Mouse (Mus musculus) neural tube, embryonic 15.5 days (tissue): ENCODE measurements around the gene Micu1. TPM values are rescaled to one million over a fixed set of nuclear protein-coding genes. Genes with fewer than 3 reads are reported as not detected.

Experiments
- ATAC-seq: fragments of 200-750 bp; cut with Nextera tagmentation; 2 replicates; pipeline ENCODE4 v1.8.0; 2017; ENCODE audit warnings: mild to moderate bottlenecking, moderate TSS enrichment, moderate library complexity; ENCODE audit not compliant: low FRiP score
- H3K27ac ChIP-seq: fragments of 300-500 bp; sonication (generic); replicated peaks from 2 replicates; pipeline ENCODE4 v1.5.1; 2015; ENCODE audit warnings: mild to moderate bottlenecking, inconsistent platforms
- H3K27me3 ChIP-seq: fragments of 300-500 bp; sonication (generic); replicated peaks from 2 replicates; pipeline ENCODE4 v1.6.1; 2015; ENCODE audit warnings: inconsistent platforms
- H3K36me3 ChIP-seq: fragments of 300-500 bp; sonication (generic); 2 replicates; pipeline ENCODE4 v1.6.1; 2015; ENCODE audit warnings: inconsistent platforms
- H3K4me1 ChIP-seq: fragments of 300-500 bp; sonication (generic); 2 replicates; pipeline ENCODE4 v1.6.1; 2015; ENCODE audit warnings: inconsistent platforms
- H3K4me2 ChIP-seq: fragments of 300-500 bp; sonication (generic); 2 replicates; pipeline ENCODE4 v1.6.1; 2015; ENCODE audit warnings: inconsistent platforms, mild to moderate bottlenecking, moderate library complexity
- H3K4me3 ChIP-seq: fragments of 300-500 bp; sonication (generic); replicated peaks from 2 replicates; pipeline ENCODE4 v1.5.1; 2015; ENCODE audit warnings: mild to moderate bottlenecking, inconsistent platforms
- H3K9ac ChIP-seq: fragments of 300-500 bp; sonication (generic); replicated peaks from 2 replicates; pipeline ENCODE4 v1.6.1; 2015; ENCODE audit warnings: mild to moderate bottlenecking, inconsistent platforms
- H3K9me3 ChIP-seq: fragments of 300-500 bp; sonication (generic); replicated peaks from 2 replicates; pipeline ENCODE4 v1.6.1; 2016; ENCODE audit warnings: inconsistent platforms
- WGBS: fragments of 180-500 bp; shearing (Covaris S2); methylation state at CpG from one replicate; pipeline ENCODE4 v1.1.7; 2015; ENCODE audit warnings: mixed read lengths; 5-methylcytosine and 5-hydroxymethylcytosine counted together
- polyA plus RNA-seq: library from polyadenylated mRNA; unstranded; fragments of >200 nt; fragmentation: Nextera tagmentation; extraction: Ambion mirVana; gene quantifications from 2 replicates; pipeline ENCODE4 v1.2.1, GENCODE M21; 2015

Micu1 gene
- polyA plus RNA-seq, 1 experiment from 2014 or later: 92.6 TPM

DNA sequence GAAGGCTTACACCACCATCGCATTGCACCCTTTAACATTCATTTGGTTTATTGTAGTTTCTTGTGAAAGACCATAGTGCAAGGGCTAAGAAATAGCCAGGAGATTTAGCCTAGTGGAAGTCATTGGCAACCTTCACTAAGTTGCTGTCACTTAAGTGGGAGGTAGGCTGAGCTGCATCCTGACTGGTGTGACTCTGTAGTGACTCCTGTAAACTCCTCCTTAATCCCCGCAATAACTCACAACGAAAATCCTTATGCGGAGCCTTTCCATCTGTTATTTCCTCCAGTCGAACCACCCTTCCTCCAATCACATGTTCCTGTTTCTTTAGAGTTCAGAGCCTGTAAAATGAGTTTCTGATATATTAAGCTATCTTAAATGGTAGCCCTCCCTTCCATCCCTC, 176.5 kb downstream of the Micu1 start:
- WGBS: 21% methylated on average over 5 of the region's 5 CpGs
- Histone ChIP-seq H3K36me3 (0 out of 2 replicates have a peak, but pooled peaks cover under 1% of the 10 kb centered on the region), H3K4me1 (peaks cover 27% of the 10 kb centered on the region), H3K9ac (peak overlapping the region; percentile 93), H3K4me2 (peak overlapping the region; percentile 79), H3K9me3 (no peaks in the 10 kb centered on the region), H3K27ac (peak overlapping the region; percentile 100), H3K4me3 (peak overlapping the region; percentile 57), H3K27me3 (no peaks in the 10 kb centered on the region)
- peak; percentile 16; the same call in 1 of the 2 replicates for ATAC-seq

DNA sequence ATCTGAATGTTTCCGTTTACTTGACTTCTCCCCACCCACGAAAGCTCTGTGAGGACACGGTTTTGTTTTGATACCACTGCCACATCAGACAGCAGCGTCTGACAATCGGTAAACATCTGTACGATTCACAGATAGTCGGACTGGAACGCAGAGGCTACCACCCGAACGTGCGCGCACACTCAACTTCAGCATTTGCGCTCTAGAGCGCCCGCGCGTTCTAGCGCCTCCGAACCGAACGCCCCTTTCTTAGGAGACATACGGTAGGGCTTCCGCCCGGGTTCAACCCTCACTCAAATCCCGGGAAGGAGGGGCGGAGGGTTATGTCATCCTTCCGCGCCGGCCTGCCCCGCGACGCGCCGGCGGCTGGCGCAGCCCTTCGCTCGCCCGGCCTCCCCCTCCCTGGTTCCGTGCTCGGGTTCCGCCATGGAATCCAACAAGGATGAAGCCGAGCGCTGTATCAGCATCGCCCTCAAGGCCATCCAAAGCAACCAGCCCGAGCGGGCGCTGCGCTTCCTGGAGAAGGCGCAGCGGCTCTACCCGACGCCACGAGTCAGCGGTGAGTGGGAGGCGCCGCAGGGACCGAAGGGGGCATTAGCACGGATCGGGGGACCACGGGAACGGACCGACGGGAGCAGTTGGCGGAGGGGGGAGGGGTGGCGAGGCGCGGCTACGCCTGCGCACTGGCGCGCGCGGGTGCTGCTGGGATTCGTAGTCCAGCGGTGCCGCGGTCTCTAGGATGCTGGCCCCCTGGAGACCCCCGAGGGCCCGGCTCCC, 177.2 kb downstream of the Micu1 start, which contains the start of gene Dnajb12:
Gene Dnajb12, plus strand, starts transcription at position 302 of the 774 bp plus-strand sequence.
- Histone ChIP-seq H3K4me1 (peaks cover 27% of the 10 kb centered on the region), H3K36me3 (0 out of 2 replicates have a peak, but pooled peaks cover 7% of the 10 kb centered on the region), H3K9me3 (no peaks in the 10 kb centered on the region), H3K27ac (peak within 1 kb of the TSS; percentile 100), H3K9ac (peak within 1 kb of the TSS; percentile 93), H3K27me3 (no peaks in the 10 kb centered on the region), H3K4me2 (peak within 1 kb of the TSS; percentile 79), H3K4me3 (peak within 1 kb of the TSS; percentile 57)
- WGBS: under 1% methylated on average over 77 of the region's 80 CpGs
- peak; percentile 93 for ATAC-seq

GRCm38 (mm10) chr10:59880029-59880386, 177.7 kb downstream of the Micu1 start:
- H3K4me3 ChIP-seq: peak overlapping the region; percentile 57
- peak overlapping the region; percentile 93 for H3K9ac ChIP-seq
- peak; percentile 59 for ATAC-seq
- WGBS: under 1% methylated on average over 13 of the region's 13 CpGs
- 0 out of 2 replicates have a peak, but pooled peaks cover 8% of the 10 kb centered on the region for H3K36me3 ChIP-seq
- peak overlapping the region; percentile 79 for H3K4me2 ChIP-seq
- no peaks in the 10 kb centered on the region for H3K9me3 ChIP-seq
- H3K4me1 ChIP-seq: peaks cover 27% of the 10 kb centered on the region
- no peaks in the 10 kb centered on the region for H3K27me3 ChIP-seq
- peak overlapping the region; percentile 100 for H3K27ac ChIP-seq

- peak overlapping the region; percentile 93; the same call in 1 of the 2 replicates for H3K9ac ChIP-seq
- ATAC-seq: no peak
- peak overlapping the region; percentile 100; the same call in 1 of the 2 replicates for H3K27ac ChIP-seq
- H3K36me3 ChIP-seq: 0 out of 2 replicates have a peak, but pooled peaks cover 8% of the 10 kb centered on the region
- WGBS: 87% methylated on average over 7 of the region's 7 CpGs
- no peaks in the 10 kb centered on the region for H3K9me3 ChIP-seq
- no peaks in the 10 kb centered on the region for H3K27me3 ChIP-seq
- H3K4me3 ChIP-seq: peak overlapping the region; percentile 57
- peaks cover 27% of the 10 kb centered on the region for H3K4me1 ChIP-seq
- peak overlapping the region; percentile 79 for H3K4me2 ChIP-seq
Observed at GRCm38 (mm10) chr10:59880837-59881236, 178.6 kb downstream of the Micu1 start.

- H3K27me3 ChIP-seq: no peaks in the 10 kb centered on the region
Observed at GRCm38 (mm10) chr10:59884327-59885173, 182.3 kb downstream of the Micu1 start.

GRCm38 (mm10) chr10:59885174-59886080, 183.2 kb downstream of the Micu1 start:
- peaks cover 24% of the 10 kb centered on the region for H3K4me1 ChIP-seq
- no peak overlapping the region for H3K4me2 ChIP-seq
- ATAC-seq: no peak
- 0 out of 2 replicates have a peak, but pooled peaks cover 8% of the 10 kb centered on the region for H3K36me3 ChIP-seq
- H3K27ac ChIP-seq: no peak overlapping the region
- no peaks in the 10 kb centered on the region for H3K9me3 ChIP-seq
- 95% methylated on average over 14 of the region's 14 CpGs for WGBS
- no peaks in the 10 kb centered on the region for H3K27me3 ChIP-seq
- no peak overlapping the region for H3K9ac ChIP-seq
- no peak overlapping the region for H3K4me3 ChIP-seq

More at GRCm38 (mm10) chr10:59884327-59885173, 182.3 kb downstream of the Micu1 start:
- WGBS: 95% methylated on average over 10 of the region's 10 CpGs
- H3K27ac ChIP-seq: no peak overlapping the region
- H3K9me3 ChIP-seq: no peaks in the 10 kb centered on the region
- peaks cover 27% of the 10 kb centered on the region for H3K4me1 ChIP-seq
- H3K9ac ChIP-seq: no peak overlapping the region
- no peak overlapping the region for H3K4me3 ChIP-seq
- 0 out of 2 replicates have a peak, but pooled peaks cover 8% of the 10 kb centered on the region for H3K36me3 ChIP-seq
- no peak overlapping the region for H3K4me2 ChIP-seq
- no peak for ATAC-seq

GRCm38 (mm10) chr10:59886081-59886466, 183.8 kb downstream of the Micu1 start:
- Histone ChIP-seq H3K9me3 (no peaks in the 10 kb centered on the region), H3K27ac (no peak overlapping the region), H3K4me2 (no peak overlapping the region), H3K36me3 (peaks cover 12% of the 10 kb centered on the region; the same call in 1 of the 2 replicates), H3K27me3 (no peaks in the 10 kb centered on the region), H3K9ac (no peak overlapping the region), H3K4me3 (no peak overlapping the region), H3K4me1 (peaks cover 18% of the 10 kb centered on the region)
- 100% methylated on average over 1 of the region's 1 CpGs for WGBS
- no peak for ATAC-seq

DNA sequence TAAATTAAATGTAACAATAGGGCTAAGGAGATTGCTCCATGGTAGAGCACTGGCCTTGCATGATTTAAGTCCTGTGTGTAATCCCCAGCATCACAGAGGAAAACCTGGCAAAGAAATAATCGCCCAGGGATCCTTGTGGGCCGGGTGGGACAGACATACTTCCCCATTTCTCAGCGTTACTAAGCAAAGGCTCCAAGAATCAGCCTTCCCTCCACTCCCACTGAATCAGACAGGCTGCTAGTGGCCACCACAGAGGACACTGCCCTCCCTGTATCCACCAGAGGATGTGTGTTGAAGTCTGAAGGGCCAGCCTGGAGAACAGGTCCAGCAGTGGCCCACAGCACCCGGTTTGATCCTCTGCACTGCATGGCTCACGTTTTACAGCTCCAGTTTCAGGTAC, 185.2 kb downstream of the Micu1 start:
- Histone ChIP-seq H3K36me3 (peaks cover 22% of the 10 kb centered on the region), H3K9ac (no peak overlapping the region), H3K4me1 (peaks cover 9% of the 10 kb centered on the region), H3K9me3 (no peaks in the 10 kb centered on the region), H3K4me3 (no peak overlapping the region), H3K4me2 (no peak overlapping the region), H3K27me3 (no peaks in the 10 kb centered on the region), H3K27ac (no peak overlapping the region)
- 87% methylated on average over 5 of the region's 5 CpGs for WGBS
- ATAC-seq: no peak

GRCm38 (mm10) chr10:59889339-59889738, 187.1 kb downstream of the Micu1 start:
- Histone ChIP-seq H3K36me3 (peaks cover 19% of the 10 kb centered on the region), H3K27me3 (no peaks in the 10 kb centered on the region), H3K27ac (no peak overlapping the region), H3K9me3 (no peaks in the 10 kb centered on the region), H3K9ac (no peak overlapping the region), H3K4me2 (no peak overlapping the region), H3K4me3 (no peak overlapping the region), H3K4me1 (peaks cover 8% of the 10 kb centered on the region)
- no peak for ATAC-seq
- 86% methylated on average over 7 of the region's 7 CpGs for WGBS

GRCm38 (mm10) chr10:59889953-59890751, 187.9 kb downstream of the Micu1 start:
- 86% methylated on average over 15 of the region's 15 CpGs for WGBS
- no peak overlapping the region for H3K9ac ChIP-seq
- peaks cover 23% of the 10 kb centered on the region for H3K36me3 ChIP-seq
- no peaks in the 10 kb centered on the region for H3K27me3 ChIP-seq
- H3K27ac ChIP-seq: no peak overlapping the region
- no peak overlapping the region for H3K4me3 ChIP-seq
- peaks cover 13% of the 10 kb centered on the region for H3K4me1 ChIP-seq
- H3K4me2 ChIP-seq: no peak overlapping the region
- no peak for ATAC-seq
- H3K9me3 ChIP-seq: no peaks in the 10 kb centered on the region
